Mouse (Mus musculus): ENCODE results near the gene Tmem108. TPM values are rescaled to one million over a fixed set of nuclear protein-coding genes. Genes with fewer than 3 reads are reported as not detected.

Tmem108 gene
- polyA plus RNA-seq, 1 experiment from 2014 or later: 33.2 TPM

- Histone ChIP-seq H3K4me1 (ENCODE audit: control insufficient read depth, insufficient read depth, low read length) (no peaks in the 10 kb centered on the region), H3K27ac (replicated peaks; ENCODE audit: low read depth, low read length) (no peak overlapping the region), H3K36me3 (ENCODE audit: control insufficient read depth, insufficient read depth, low read length) (no peaks in the 10 kb centered on the region), H3K4me2 (ENCODE audit: low read length) (no peak overlapping the region), H3K27me3 (ENCODE audit: control insufficient read depth, insufficient read depth, low read length) (no peaks in the 10 kb centered on the region), H3K4me3 (replicated peaks; ENCODE audit: low read depth, low read length) (no peak overlapping the region), H3K9me3 (ENCODE audit: control insufficient read depth, low read length) (0 out of 2 replicates have a peak, but pooled peaks cover 3% of the 10 kb centered on the region), H3K9ac (replicated peaks; ENCODE audit: low read length) (no peak overlapping the region)
- ATAC-seq (ENCODE audit: low FRiP score, low TSS enrichment) (no peak), DNase-seq (no peak)
- WGBS: 88% methylated on average over 4 of the region's 4 CpGs
These were observed 147.4 kb downstream of the Tmem108 start for GRCm38 (mm10) chr9:103614260-103614659.

- DNase-seq (peak; percentile 64), ATAC-seq (ENCODE audit: low FRiP score, low TSS enrichment) (no peak)
- Histone ChIP-seq H3K4me2 (ENCODE audit: low read length) (no peak overlapping the region), H3K27ac (replicated peaks; ENCODE audit: low read depth, low read length) (no peak overlapping the region), H3K9me3 (ENCODE audit: control insufficient read depth, low read length) (no peaks in the 10 kb centered on the region), H3K9ac (replicated peaks; ENCODE audit: low read length) (no peak overlapping the region), H3K27me3 (ENCODE audit: control insufficient read depth, insufficient read depth, low read length) (no peaks in the 10 kb centered on the region), H3K4me1 (ENCODE audit: control insufficient read depth, insufficient read depth, low read length) (no peaks in the 10 kb centered on the region), H3K36me3 (ENCODE audit: control insufficient read depth, insufficient read depth, low read length) (no peaks in the 10 kb centered on the region), H3K4me3 (replicated peaks; ENCODE audit: low read depth, low read length) (no peak overlapping the region)
- WGBS: 73% methylated on average over 13 of the region's 13 CpGs
These were observed 153.2 kb downstream of the Tmem108 start for GRCm38 (mm10) chr9:103608161-103609058.

- Histone ChIP-seq H3K4me2 (ENCODE audit: low read length) (no peak overlapping the region), H3K27me3 (ENCODE audit: control insufficient read depth, insufficient read depth, low read length) (no peaks in the 10 kb centered on the region), H3K9ac (replicated peaks; ENCODE audit: low read length) (no peak overlapping the region), H3K4me1 (ENCODE audit: control insufficient read depth, insufficient read depth, low read length) (no peaks in the 10 kb centered on the region), H3K4me3 (replicated peaks; ENCODE audit: low read depth, low read length) (no peak overlapping the region), H3K27ac (replicated peaks; ENCODE audit: low read depth, low read length) (no peak overlapping the region), H3K9me3 (ENCODE audit: control insufficient read depth, low read length) (no peaks in the 10 kb centered on the region), H3K36me3 (ENCODE audit: control insufficient read depth, insufficient read depth, low read length) (no peaks in the 10 kb centered on the region)
- no peak for ATAC-seq (ENCODE audit: low FRiP score, low TSS enrichment)
- no peak for DNase-seq
- WGBS: 80% methylated on average over 1 of the region's 1 CpGs
These were observed 155.6 kb downstream of the Tmem108 start for GRCm38 (mm10) chr9:103606056-103606455.

GRCm38 (mm10) chr9:103603792-103604191, 157.8 kb downstream of the Tmem108 start:
- H3K4me2 ChIP-seq (ENCODE audit: low read length): no peak overlapping the region
- ATAC-seq (ENCODE audit: low FRiP score, low TSS enrichment) (no peak), DNase-seq (no peak)
- no peaks in the 10 kb centered on the region for H3K36me3 ChIP-seq (ENCODE audit: control insufficient read depth, insufficient read depth, low read length)
- no peak overlapping the region for H3K9ac ChIP-seq (replicated peaks; ENCODE audit: low read length)
- no peaks in the 10 kb centered on the region for H3K4me1 ChIP-seq (ENCODE audit: control insufficient read depth, insufficient read depth, low read length)
- H3K27me3 ChIP-seq (ENCODE audit: control insufficient read depth, insufficient read depth, low read length): no peaks in the 10 kb centered on the region
- H3K9me3 ChIP-seq (ENCODE audit: control insufficient read depth, low read length): no peaks in the 10 kb centered on the region
- no peak overlapping the region for H3K27ac ChIP-seq (replicated peaks; ENCODE audit: low read depth, low read length)
- 82% methylated on average over 6 of the region's 6 CpGs for WGBS
- H3K4me3 ChIP-seq (replicated peaks; ENCODE audit: low read depth, low read length): no peak overlapping the region

- H3K27ac ChIP-seq (replicated peaks; ENCODE audit: low read depth, low read length): no peak overlapping the region
- ATAC-seq (ENCODE audit: low FRiP score, low TSS enrichment): no peak
- DNase-seq: no peak
- H3K4me2 ChIP-seq (ENCODE audit: low read length): no peak overlapping the region
- H3K4me3 ChIP-seq (replicated peaks; ENCODE audit: low read depth, low read length): no peak overlapping the region
- H3K27me3 ChIP-seq (ENCODE audit: control insufficient read depth, insufficient read depth, low read length): no peaks in the 10 kb centered on the region
- no peaks in the 10 kb centered on the region for H3K9me3 ChIP-seq (ENCODE audit: control insufficient read depth, low read length)
- 88% methylated on average over 4 of the region's 4 CpGs for WGBS
- H3K4me1 ChIP-seq (ENCODE audit: control insufficient read depth, insufficient read depth, low read length): no peaks in the 10 kb centered on the region
- H3K36me3 ChIP-seq (ENCODE audit: control insufficient read depth, insufficient read depth, low read length): no peaks in the 10 kb centered on the region
- no peak overlapping the region for H3K9ac ChIP-seq (replicated peaks; ENCODE audit: low read length)
These were observed 159.8 kb downstream of the Tmem108 start for GRCm38 (mm10) chr9:103601878-103602277.

GRCm38 (mm10) chr9:103600834-103601233, 160.8 kb downstream of the Tmem108 start:
- Histone ChIP-seq H3K27ac (replicated peaks; ENCODE audit: low read depth, low read length) (no peak overlapping the region), H3K9me3 (ENCODE audit: control insufficient read depth, low read length) (no peaks in the 10 kb centered on the region), H3K4me3 (replicated peaks; ENCODE audit: low read depth, low read length) (no peak overlapping the region), H3K36me3 (ENCODE audit: control insufficient read depth, insufficient read depth, low read length) (no peaks in the 10 kb centered on the region), H3K9ac (replicated peaks; ENCODE audit: low read length) (no peak overlapping the region), H3K4me2 (ENCODE audit: low read length) (no peak overlapping the region), H3K27me3 (ENCODE audit: control insufficient read depth, insufficient read depth, low read length) (no peaks in the 10 kb centered on the region), H3K4me1 (ENCODE audit: control insufficient read depth, insufficient read depth, low read length) (peaks cover 2% of the 10 kb centered on the region)
- DNase-seq (peak; percentile 46), ATAC-seq (ENCODE audit: low FRiP score, low TSS enrichment) (no peak)
- WGBS: 62% methylated on average over 3 of the region's 3 CpGs

GRCm38 (mm10) chr9:103599908-103600307, 161.7 kb downstream of the Tmem108 start:
- H3K4me3 ChIP-seq (replicated peaks; ENCODE audit: low read depth, low read length): no peak overlapping the region
- no peaks in the 10 kb centered on the region for H3K9me3 ChIP-seq (ENCODE audit: control insufficient read depth, low read length)
- no peak overlapping the region for H3K27ac ChIP-seq (replicated peaks; ENCODE audit: low read depth, low read length)
- H3K9ac ChIP-seq (replicated peaks; ENCODE audit: low read length): no peak overlapping the region
- DNase-seq: no peak
- peaks cover 9% of the 10 kb centered on the region for H3K4me1 ChIP-seq (ENCODE audit: control insufficient read depth, insufficient read depth, low read length)
- ATAC-seq (ENCODE audit: low FRiP score, low TSS enrichment): no peak
- 96% methylated on average over 3 of the region's 3 CpGs for WGBS
- no peaks in the 10 kb centered on the region for H3K27me3 ChIP-seq (ENCODE audit: control insufficient read depth, insufficient read depth, low read length)
- no peak overlapping the region for H3K4me2 ChIP-seq (ENCODE audit: low read length)
- no peaks in the 10 kb centered on the region for H3K36me3 ChIP-seq (ENCODE audit: control insufficient read depth, insufficient read depth, low read length)

GRCm38 (mm10) chr9:103597861-103598260, 163.8 kb downstream of the Tmem108 start:
- Histone ChIP-seq H3K4me2 (ENCODE audit: low read length) (no peak overlapping the region), H3K9ac (replicated peaks; ENCODE audit: low read length) (no peak overlapping the region), H3K36me3 (ENCODE audit: control insufficient read depth, insufficient read depth, low read length) (no peaks in the 10 kb centered on the region), H3K27me3 (ENCODE audit: control insufficient read depth, insufficient read depth, low read length) (no peaks in the 10 kb centered on the region), H3K9me3 (ENCODE audit: control insufficient read depth, low read length) (no peaks in the 10 kb centered on the region), H3K27ac (replicated peaks; ENCODE audit: low read depth, low read length) (no peak overlapping the region), H3K4me1 (ENCODE audit: control insufficient read depth, insufficient read depth, low read length) (peaks cover 27% of the 10 kb centered on the region), H3K4me3 (replicated peaks; ENCODE audit: low read depth, low read length) (no peak overlapping the region)
- WGBS: 90% methylated on average over 2 of the region's 2 CpGs
- DNase-seq (no peak), ATAC-seq (ENCODE audit: low FRiP score, low TSS enrichment) (no peak)
